Mouse (Mus musculus): Measurements from ENCODE around the gene Efs. TPM values are rescaled to one million over a fixed set of nuclear protein-coding genes. Genes with fewer than 3 reads are reported as not detected.

Efs gene
- polyA plus RNA-seq, 1 experiment from 2014 or later, result 1.5 TPM

DNA sequence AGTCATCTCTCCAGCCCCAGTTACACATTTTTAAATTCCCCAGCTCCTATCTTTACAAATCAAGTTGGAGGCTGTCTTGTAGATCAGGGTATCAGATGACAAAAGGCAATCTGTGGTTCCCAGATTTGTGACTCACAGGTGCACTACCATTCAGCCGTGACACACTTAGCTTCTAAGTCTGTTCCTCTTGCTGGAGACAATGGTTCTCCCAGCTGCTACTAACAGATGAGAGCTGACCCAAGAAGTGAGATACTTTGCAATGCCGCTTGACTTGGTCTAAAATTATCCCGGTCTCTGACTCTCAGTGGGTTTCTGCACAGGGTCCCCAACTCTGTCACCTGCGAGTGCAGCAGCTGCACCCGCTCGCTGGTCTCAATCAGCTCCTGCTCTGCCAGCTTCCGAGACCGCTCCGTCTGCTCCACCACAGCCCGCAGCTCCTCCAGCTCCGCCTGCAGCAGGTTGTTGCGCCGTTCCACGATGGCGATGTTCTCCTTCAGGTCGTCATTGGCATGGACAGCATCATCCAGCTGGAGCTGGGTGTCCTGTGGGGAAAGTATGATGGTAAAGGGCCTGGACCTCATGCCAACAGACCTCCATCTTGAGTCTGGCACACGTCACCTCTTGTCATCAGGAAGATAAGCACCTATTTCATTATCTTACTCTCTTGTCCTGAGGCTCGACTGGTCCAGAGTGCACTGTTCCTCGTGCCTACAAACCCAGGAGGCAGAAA lies 20.2 kb upstream of the Efs start:
- Histone ChIP-seq H3K9me3 (replicated peaks) (no peaks in the 10 kb centered on the region), H3K36me3 (no peaks in the 10 kb centered on the region), H3K4me3 (no peak overlapping the region), H3K4me2 (no peak overlapping the region), H3K27ac (no peak overlapping the region), H3K4me1 (no peaks in the 10 kb centered on the region), H3K27me3 (replicated peaks) (peaks cover 19% of the 10 kb centered on the region), H3K9ac (no peak overlapping the region)
- 67% methylated on average over 19 of the region's 19 CpGs for WGBS (ENCODE audit: insufficient replicate concordance)
- ATAC-seq, result no peak

DNA sequence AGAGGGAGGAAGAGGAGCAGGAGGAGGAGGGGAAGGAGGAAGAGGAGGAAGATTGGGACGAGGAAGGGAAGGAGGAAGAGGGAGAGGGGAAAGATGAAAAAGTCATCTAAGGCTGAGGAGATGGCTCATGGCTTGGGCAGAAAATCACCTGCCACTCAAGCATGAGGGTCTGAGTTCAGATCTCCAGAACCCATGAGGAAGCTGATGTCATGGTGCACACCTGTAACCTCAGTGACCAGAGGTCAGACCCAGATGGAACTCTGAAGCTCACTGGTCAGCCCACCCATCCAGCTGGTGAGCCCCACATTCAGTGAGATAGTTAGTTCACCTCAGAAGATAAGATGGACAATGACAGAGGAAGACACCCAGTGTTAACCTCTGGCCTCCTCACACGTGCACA lies 19.0 kb upstream of the Efs start:
- H3K4me1 ChIP-seq, result no peaks in the 10 kb centered on the region
- no peak overlapping the region for H3K9ac ChIP-seq
- no peak overlapping the region for H3K27ac ChIP-seq
- no peak overlapping the region for H3K4me3 ChIP-seq
- no peaks in the 10 kb centered on the region for H3K9me3 ChIP-seq (replicated peaks)
- peaks cover 21% of the 10 kb centered on the region for H3K27me3 ChIP-seq (replicated peaks)
- no peaks in the 10 kb centered on the region for H3K36me3 ChIP-seq
- ATAC-seq, result no peak
- 33% methylated on average over 2 of the region's 2 CpGs for WGBS (ENCODE audit: insufficient replicate concordance)
- H3K4me2 ChIP-seq, result no peak overlapping the region

DNA sequence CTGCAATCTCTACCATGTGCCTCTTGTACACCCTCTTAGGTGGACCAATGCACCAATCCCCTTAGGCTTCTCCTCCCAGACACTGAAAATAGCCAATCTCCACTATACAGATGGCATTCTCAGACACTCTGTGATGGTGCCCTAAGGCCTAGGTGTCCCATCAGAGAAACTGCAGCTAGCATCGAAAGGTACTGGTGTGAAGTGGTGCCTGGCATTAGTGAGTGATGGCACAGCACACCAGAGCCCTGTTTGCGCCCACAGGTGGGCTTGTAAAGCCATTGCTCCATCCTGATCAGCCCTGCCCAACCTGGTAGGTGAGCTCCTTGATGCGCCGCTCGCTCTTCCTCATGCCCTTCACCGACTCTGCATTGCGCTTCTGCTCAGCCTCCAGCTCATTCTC lies 18.0 kb upstream of the Efs start:
- ATAC-seq, result no peak
- Histone ChIP-seq H3K4me1 (no peaks in the 10 kb centered on the region), H3K9me3 (replicated peaks) (no peaks in the 10 kb centered on the region), H3K27me3 (replicated peaks) (peaks cover 17% of the 10 kb centered on the region; the same call in 1 of the 2 replicates), H3K4me2 (no peak overlapping the region), H3K9ac (no peak overlapping the region), H3K27ac (no peak overlapping the region), H3K4me3 (no peak overlapping the region), H3K36me3 (no peaks in the 10 kb centered on the region)
- WGBS (ENCODE audit: insufficient replicate concordance), result 73% methylated on average over 7 of the region's 7 CpGs

DNA sequence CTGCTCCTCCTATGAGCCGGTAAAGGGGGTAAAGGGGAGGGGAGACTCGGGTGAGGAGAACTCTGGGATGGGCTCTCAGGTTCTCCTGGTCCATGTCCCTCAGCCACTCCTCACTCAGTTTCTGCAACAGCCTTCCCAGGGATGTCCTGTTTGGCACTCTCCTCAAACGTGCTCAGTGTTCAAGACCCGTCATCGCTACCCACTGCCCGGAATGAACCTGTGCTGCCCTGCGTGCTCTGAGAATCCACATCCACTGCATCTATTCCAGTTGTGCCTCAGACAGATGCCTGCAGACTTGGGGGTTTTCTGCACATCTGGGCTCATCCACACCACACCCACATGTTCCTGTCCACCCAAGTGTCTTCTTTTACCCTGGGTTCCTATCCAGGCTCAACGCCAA lies 16.6 kb upstream of the Efs start:
- Histone ChIP-seq H3K27ac (no peak overlapping the region), H3K4me2 (no peak overlapping the region), H3K9ac (no peak overlapping the region), H3K4me1 (no peaks in the 10 kb centered on the region), H3K36me3 (no peaks in the 10 kb centered on the region), H3K27me3 (replicated peaks) (peaks cover 20% of the 10 kb centered on the region; the same call in 1 of the 2 replicates), H3K4me3 (no peak overlapping the region), H3K9me3 (replicated peaks) (no peaks in the 10 kb centered on the region)
- no peak for ATAC-seq
- 68% methylated on average over 8 of the region's 8 CpGs for WGBS (ENCODE audit: insufficient replicate concordance)

DNA sequence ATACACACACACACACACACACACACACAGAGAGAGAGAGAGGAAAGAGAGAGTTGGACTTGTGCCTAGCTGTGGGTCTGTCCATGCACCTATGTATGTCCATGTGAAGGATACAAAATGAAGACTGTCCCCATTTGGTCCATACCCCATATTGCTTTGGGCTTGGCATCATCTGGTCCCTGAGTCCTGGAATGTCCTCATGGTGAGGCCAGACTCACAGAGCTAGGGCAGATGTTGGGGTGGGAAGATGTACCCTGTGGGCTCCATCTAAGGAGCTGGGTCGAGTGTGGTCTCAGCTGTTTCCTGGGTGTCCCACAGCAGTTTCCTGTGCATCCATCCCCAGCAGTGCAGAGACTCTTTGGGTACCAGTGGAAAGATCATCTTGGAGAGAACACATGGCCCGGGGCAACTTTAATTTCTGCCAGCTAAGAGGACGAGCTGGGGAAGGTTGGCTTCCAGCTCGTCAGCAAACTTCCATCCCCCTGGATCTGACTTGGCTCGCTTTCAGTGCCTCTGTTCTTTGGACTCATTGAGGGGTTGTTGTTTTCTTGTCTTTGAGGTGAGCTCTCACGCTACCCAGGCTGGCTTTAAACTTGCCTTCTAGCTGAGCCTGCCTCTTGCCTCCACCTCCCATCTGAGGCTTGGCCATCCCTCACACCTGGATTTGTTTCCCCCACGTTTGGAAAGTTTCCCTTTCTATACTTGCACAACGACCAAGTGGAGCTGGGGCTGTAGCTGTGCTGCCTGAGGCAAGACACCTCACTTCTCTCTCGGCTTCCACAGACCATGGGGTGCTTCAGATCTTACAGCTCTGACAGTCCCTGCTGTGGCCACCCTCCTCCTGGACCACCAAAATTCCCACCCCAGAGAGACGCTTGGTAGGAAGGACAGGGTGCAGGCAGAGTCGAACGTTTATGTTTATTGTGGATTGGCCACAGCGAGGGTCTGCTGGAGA lies 15.4 kb upstream of the Efs start:
- peaks cover 25% of the 10 kb centered on the region; the same call in 1 of the 2 replicates for H3K27me3 ChIP-seq (replicated peaks)
- H3K4me2 ChIP-seq, result no peak overlapping the region
- no peaks in the 10 kb centered on the region for H3K4me1 ChIP-seq
- H3K9me3 ChIP-seq (replicated peaks), result no peaks in the 10 kb centered on the region
- ATAC-seq, result no peak
- no peak overlapping the region for H3K27ac ChIP-seq
- no peak overlapping the region for H3K9ac ChIP-seq
- H3K4me3 ChIP-seq, result no peak overlapping the region
- H3K36me3 ChIP-seq, result no peaks in the 10 kb centered on the region
- WGBS (ENCODE audit: insufficient replicate concordance), result 41% methylated on average over 13 of the region's 13 CpGs

DNA sequence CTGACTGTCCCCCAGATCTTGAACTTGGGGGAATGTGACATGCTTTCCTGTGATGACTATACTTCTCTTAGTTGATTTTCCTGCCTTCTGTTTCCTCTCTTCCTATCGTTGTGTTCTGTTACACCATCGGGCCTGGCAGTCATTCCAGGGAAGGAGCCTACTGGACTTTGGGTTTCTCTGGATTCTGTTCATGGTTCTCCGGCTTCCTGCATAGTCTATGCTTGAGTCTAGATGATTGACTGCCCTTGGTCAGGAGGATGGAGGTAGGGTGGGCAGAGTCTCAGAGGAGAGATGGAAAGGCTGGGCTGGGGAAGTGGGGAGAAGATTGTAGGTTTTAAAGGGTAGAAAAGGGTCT lies 14.2 kb upstream of the Efs start:
- H3K9ac ChIP-seq, result no peak overlapping the region
- H3K27me3 ChIP-seq (replicated peaks), result peaks cover 37% of the 10 kb centered on the region; the same call in 1 of the 2 replicates
- no peaks in the 10 kb centered on the region for H3K9me3 ChIP-seq (replicated peaks)
- no peak for ATAC-seq
- 52% methylated on average over 3 of the region's 3 CpGs for WGBS (ENCODE audit: insufficient replicate concordance)
- no peaks in the 10 kb centered on the region for H3K4me1 ChIP-seq
- H3K36me3 ChIP-seq, result no peaks in the 10 kb centered on the region
- no peak overlapping the region for H3K4me3 ChIP-seq
- H3K27ac ChIP-seq, result no peak overlapping the region
- H3K4me2 ChIP-seq, result no peak overlapping the region

DNA sequence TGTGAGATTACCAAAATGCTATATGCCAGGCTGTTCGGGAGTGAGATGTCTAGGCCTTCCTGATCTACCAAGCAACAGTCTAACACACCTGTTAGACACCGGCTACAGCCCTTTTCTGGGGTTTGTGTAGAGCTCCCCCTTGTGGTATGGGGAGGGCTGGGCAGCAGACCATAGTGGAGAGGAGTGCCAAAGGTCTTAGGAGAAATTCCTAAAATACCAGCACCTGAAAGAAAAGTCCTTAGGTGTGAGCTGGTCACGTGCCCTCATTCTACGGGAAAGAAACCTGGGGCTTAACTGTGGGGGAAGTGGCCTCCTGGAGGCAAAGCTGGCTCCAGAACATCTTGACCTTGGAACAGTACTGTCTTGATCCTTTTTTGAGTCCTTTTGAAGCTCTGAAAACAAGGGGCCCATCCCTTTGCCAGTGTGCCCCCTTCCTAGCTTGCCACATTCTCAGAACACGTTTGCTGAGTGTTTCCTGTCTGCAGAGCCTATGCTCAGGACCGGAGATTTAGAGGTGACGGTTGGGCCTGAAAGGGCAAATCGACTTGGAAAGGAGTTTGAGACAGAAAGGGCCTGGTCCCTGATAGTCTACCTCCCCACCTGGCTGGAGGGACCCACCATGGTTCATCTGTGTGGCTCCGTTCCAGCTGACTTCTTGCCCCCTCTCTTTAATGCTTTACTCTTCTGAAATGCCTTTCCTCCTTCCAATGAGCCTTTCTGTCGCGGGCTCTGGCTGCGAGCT lies 13.7 kb upstream of the Efs start:
- Histone ChIP-seq H3K27me3 (replicated peaks) (peaks cover 41% of the 10 kb centered on the region), H3K4me3 (no peak overlapping the region), H3K9me3 (replicated peaks) (no peaks in the 10 kb centered on the region), H3K4me2 (no peak overlapping the region), H3K27ac (no peak overlapping the region), H3K4me1 (no peaks in the 10 kb centered on the region), H3K9ac (no peak overlapping the region), H3K36me3 (no peaks in the 10 kb centered on the region)
- 41% methylated on average over 12 of the region's 12 CpGs for WGBS (ENCODE audit: insufficient replicate concordance)
- ATAC-seq, result no peak

DNA sequence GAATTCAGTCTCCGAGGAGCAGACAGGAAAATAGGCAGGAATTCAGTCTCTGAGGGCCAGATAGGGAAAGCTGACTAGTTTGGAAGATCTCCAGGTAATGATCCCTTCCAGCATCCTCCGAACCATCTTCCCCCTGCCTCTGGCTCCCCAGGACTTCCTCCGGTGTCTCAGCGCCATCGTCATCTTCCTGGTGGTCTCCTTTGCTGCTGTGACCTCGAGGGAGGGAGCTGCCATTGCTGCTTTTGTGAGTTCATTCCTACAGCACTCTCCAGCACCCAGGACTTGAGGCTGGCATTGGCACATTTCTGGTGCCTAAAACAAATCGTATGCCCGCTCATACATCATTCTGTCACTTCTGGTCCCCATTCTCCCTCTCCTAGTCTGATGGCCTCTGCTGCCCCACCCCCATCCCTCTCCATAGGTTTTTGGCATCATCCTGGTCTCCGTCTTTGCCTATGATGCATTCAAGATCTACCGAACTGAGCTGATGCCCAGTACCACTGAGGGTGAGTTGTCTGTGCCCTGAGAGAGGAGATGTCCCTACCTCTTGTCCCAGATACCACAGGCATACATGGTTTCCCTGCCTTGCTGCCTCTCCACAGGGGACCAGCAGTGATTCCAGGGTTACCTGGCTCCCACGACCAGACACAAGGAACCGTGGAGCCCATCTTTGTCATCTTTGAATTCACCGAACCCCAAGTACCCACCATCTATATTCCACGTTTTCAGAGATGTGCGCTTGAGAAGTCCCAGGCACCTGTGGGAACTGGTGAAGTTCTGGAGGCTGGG lies 12.7 kb upstream of the Efs start:
- WGBS (ENCODE audit: insufficient replicate concordance), result 63% methylated on average over 15 of the region's 15 CpGs
- Histone ChIP-seq H3K4me2 (no peak overlapping the region), H3K9ac (no peak overlapping the region), H3K27ac (no peak overlapping the region), H3K4me3 (no peak overlapping the region), H3K4me1 (no peaks in the 10 kb centered on the region), H3K36me3 (no peaks in the 10 kb centered on the region), H3K27me3 (replicated peaks) (peaks cover 41% of the 10 kb centered on the region), H3K9me3 (replicated peaks) (no peaks in the 10 kb centered on the region)
- no peak for ATAC-seq

DNA sequence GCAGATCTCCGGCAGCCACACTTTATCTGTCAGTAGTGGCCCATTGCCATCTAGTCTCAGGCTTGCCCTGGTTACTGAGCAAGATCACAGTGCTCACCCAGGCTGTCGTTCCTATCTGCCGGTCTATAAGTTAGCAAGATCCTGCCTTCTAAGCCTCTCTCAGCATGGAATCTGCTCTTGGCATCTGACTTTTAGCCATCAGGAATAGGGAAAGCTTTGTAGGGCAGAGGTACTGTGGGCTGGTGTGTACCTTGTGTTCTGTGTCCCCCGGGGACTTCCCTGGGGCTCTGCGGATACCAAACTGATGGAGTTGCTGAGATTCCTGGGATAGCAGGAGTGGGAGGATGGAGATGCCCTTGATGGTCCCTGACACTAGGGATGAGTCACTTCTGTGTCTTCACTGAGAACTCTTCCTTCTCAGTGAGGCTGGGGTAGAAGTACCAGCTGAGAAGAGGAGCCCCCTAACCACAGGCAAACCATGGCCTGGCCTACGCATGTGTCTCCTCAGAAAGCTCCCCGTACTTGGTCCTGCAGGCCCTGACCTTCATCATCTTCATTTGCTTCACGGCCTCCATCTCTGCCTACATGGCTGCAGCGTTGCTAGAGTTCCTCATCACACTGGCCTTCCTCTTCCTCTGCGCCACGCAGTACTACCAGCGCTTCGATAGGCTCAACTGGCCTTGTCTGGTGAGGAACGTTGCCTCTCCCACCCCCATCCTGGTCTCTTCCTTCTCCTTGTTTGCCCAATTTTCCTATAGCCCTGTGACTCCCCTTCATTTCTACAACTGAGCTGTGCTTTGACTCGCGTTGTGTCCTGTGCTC lies 11.6 kb upstream of the Efs start:
- Histone ChIP-seq H3K36me3 (no peaks in the 10 kb centered on the region), H3K9me3 (replicated peaks) (no peaks in the 10 kb centered on the region), H3K27me3 (replicated peaks) (peaks cover 45% of the 10 kb centered on the region), H3K4me1 (no peaks in the 10 kb centered on the region), H3K4me3 (no peak overlapping the region), H3K27ac (no peak overlapping the region), H3K9ac (no peak overlapping the region), H3K4me2 (no peak overlapping the region)
- WGBS (ENCODE audit: insufficient replicate concordance), result 68% methylated on average over 16 of the region's 16 CpGs
- no peak for ATAC-seq

DNA sequence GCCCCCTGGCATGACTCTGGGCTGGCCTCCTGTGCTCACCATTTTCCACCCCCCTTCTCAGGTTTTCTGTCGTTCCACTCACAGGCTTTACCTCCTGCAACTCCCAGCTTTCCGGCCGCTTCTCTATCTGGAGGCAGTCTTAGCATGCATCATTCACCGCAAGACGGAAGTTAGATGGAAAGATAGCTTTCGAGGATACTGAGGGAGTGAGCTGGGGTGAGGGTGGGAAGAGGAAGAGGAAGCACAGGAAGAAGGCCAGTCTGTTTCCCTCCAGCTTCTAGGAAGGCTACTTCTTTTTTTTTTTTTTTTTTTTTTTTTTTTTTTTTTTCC lies 10.9 kb upstream of the Efs start:
- Histone ChIP-seq H3K4me3 (no peak overlapping the region), H3K9ac (no peak overlapping the region), H3K9me3 (replicated peaks) (no peaks in the 10 kb centered on the region), H3K4me1 (no peaks in the 10 kb centered on the region), H3K27ac (no peak overlapping the region), H3K36me3 (no peaks in the 10 kb centered on the region), H3K27me3 (replicated peaks) (peaks cover 45% of the 10 kb centered on the region), H3K4me2 (no peak overlapping the region)
- 19% methylated on average over 6 of the region's 6 CpGs for WGBS (ENCODE audit: insufficient replicate concordance)
- no peak for ATAC-seq

All from liver, embryonic 12.5 days (tissue).